Comparison of ENCODE assay signal across 27 mouse cellular contexts in genomic region chr13:111992075-111992847, GRCm38 (mm10).
DNase-seq lines count a peak whose midpoint lies in the region; ATAC-seq and TF ChIP-seq lines count a peak whose summit lies in the region.
"Had no signal": no experiment of that assay in that cellular context is flagged by ENCODE, and none has a peak within 500 bp of the region (broad histone marks: within the 10 kb centered on the region; RNA-seq: fewer than 3 reads in every experiment).

No protein-coding gene starts in this region.

- WGBS in forebrain, embryonic 10.5 days, result 80% methylated on average over 9 of the region's 9 CpGs
- whole genome bisulfite sequencing in forebrain, embryonic 15.5 days, result 77% methylated on average over 9 of the region's 9 CpGs
- WGBS in kidney, embryonic 16.5 days, result 79% methylated on average over 9 of the region's 9 CpGs
- 36% methylated on average over 9 of the region's 9 CpGs for WGBS in intestine, postnatal 0 days

- TF ChIP-seq CTCF in intestine, postnatal 0 days (IDR thresholded peaks at IDR 0.05; ENCODE audit: low read depth), result no peak

- peaks cover 53% of the 10 kb centered on the region for H3K4me1 ChIP-seq in forebrain, embryonic 10.5 days
- H3K4me1 ChIP-seq in forebrain, embryonic 15.5 days, result peaks cover 6% of the 10 kb centered on the region
- H3K4me1 ChIP-seq in kidney, embryonic 16.5 days (ENCODE audit: insufficient read depth, low read length), result 0 out of 2 replicates have a peak, but pooled peaks cover 9% of the 10 kb centered on the region
- no peaks in the 10 kb centered on the region for H3K4me1 ChIP-seq in intestine, postnatal 0 days (replicated peaks; ENCODE audit: control insufficient read depth, insufficient read depth, low read length)
- H3K4me1 ChIP-seq: embryonic facial prominence, embryonic 12.5 days had no signal

- H3K4me3 ChIP-seq in forebrain, embryonic 10.5 days, result no peak overlapping the region
- H3K4me3 ChIP-seq in forebrain, embryonic 15.5 days, result no peak overlapping the region
- H3K4me3 ChIP-seq in kidney, embryonic 16.5 days (ENCODE audit: low read length), result no peak overlapping the region
- H3K4me3 ChIP-seq in intestine, postnatal 0 days (ENCODE audit: low read depth, low read length), result no peak overlapping the region
- H3K4me3 ChIP-seq: embryonic facial prominence, embryonic 12.5 days; embryonic facial prominence, embryonic 15.5 days; forebrain, embryonic 12.5 days; gastrocnemius, adult 2 months; heart, embryonic 12.5 days; heart, embryonic 15.5 days; hindbrain, embryonic 10.5 days; hindbrain, embryonic 13.5 days had no signal

- no peaks in the 10 kb centered on the region for H3K36me3 ChIP-seq in forebrain, embryonic 10.5 days (replicated peaks)
- H3K36me3 ChIP-seq in forebrain, embryonic 15.5 days, result no peaks in the 10 kb centered on the region
- no peaks in the 10 kb centered on the region for H3K36me3 ChIP-seq in kidney, embryonic 16.5 days (ENCODE audit: insufficient read depth, low read length)
- H3K36me3 ChIP-seq in intestine, postnatal 0 days (ENCODE audit: control insufficient read depth, insufficient read depth), result no peaks in the 10 kb centered on the region
- H3K36me3 ChIP-seq: embryonic facial prominence, embryonic 12.5 days; embryonic facial prominence, embryonic 15.5 days; forebrain, embryonic 12.5 days; heart, embryonic 12.5 days; heart, embryonic 15.5 days; hindbrain, embryonic 10.5 days; hindbrain, embryonic 13.5 days had no signal

- no peak for ATAC-seq in forebrain, embryonic 15.5 days (replicated peaks)
- no peak for ATAC-seq in kidney, embryonic 16.5 days (ENCODE audit: low FRiP score, low TSS enrichment)
- peak; percentile 95 for ATAC-seq in granulocyte monocyte progenitor cell, adult 5-6 weeks (replicated peaks; ENCODE audit: poor library complexity, severe bottlenecking)
- ATAC-seq in intestine, postnatal 0 days, result peak; percentile 78
- ATAC-seq: activated CD4-positive, CD25-positive, alpha-beta regulatory T cell, adult 4 months; hindbrain, postnatal 0 days; inflammation-experienced regulatory T-cells, adult 6 months had no signal

- peaks cover 71% of the 10 kb centered on the region for H3K27me3 ChIP-seq in forebrain, embryonic 10.5 days (ENCODE audit: poor library complexity, severe bottlenecking)
- no peaks in the 10 kb centered on the region for H3K27me3 ChIP-seq in forebrain, embryonic 15.5 days
- no peaks in the 10 kb centered on the region for H3K27me3 ChIP-seq in kidney, embryonic 16.5 days (ENCODE audit: insufficient read depth, low read length)
- H3K27me3 ChIP-seq in intestine, postnatal 0 days (replicated peaks; ENCODE audit: control insufficient read depth, insufficient read depth, low read length), result no peaks in the 10 kb centered on the region
- H3K27me3 ChIP-seq: embryonic facial prominence, embryonic 12.5 days; embryonic facial prominence, embryonic 15.5 days had no signal

- H3K4me2 ChIP-seq in forebrain, embryonic 15.5 days (replicated peaks), result no peak overlapping the region
- H3K4me2 ChIP-seq in kidney, embryonic 16.5 days (replicated peaks; ENCODE audit: low read depth, low read length), result no peak overlapping the region
- H3K4me2 ChIP-seq in intestine, postnatal 0 days (replicated peaks; ENCODE audit: low read depth), result no peak overlapping the region
- H3K4me2 ChIP-seq: embryonic facial prominence, embryonic 12.5 days; embryonic facial prominence, embryonic 15.5 days; heart, embryonic 12.5 days; heart, embryonic 15.5 days; hindbrain, embryonic 13.5 days had no signal

- 0 out of 2 replicates have a peak overlapping the region, but pooled peaks have one; percentile 65 for H3K27ac ChIP-seq in forebrain, embryonic 10.5 days
- no peak overlapping the region for H3K27ac ChIP-seq in forebrain, embryonic 15.5 days (replicated peaks)
- H3K27ac ChIP-seq in kidney, embryonic 16.5 days (ENCODE audit: low read length), result no peak overlapping the region
- peak overlapping the region; percentile 35; the same call in 1 of the 2 replicates for H3K27ac ChIP-seq in intestine, postnatal 0 days (ENCODE audit: low read depth, low read length)
- H3K27ac ChIP-seq: embryonic facial prominence, embryonic 12.5 days; embryonic facial prominence, embryonic 15.5 days; gastrocnemius, adult 2 months; heart, embryonic 15.5 days; hindbrain, embryonic 10.5 days; hindbrain, embryonic 13.5 days; hindbrain, postnatal 0 days had no signal

- no peak for DNase-seq in forebrain, embryonic 10.5 days (ENCODE audit: extremely low spot score, low spot score)
- peak; percentile 27 for DNase-seq in kidney, adult 9 months
- no peak for DNase-seq in testis, postnatal 14 days (ENCODE audit: low spot score)
- DNase-seq in frontal cortex, postnatal 10 days (ENCODE audit: low spot score in 2 of 2), result no peak
- DNase-seq: adrenal gland, postnatal 10 days; cerebellum, adult 11 months; cerebellum, adult 2 months; cerebellum, adult 9-11 months; cerebellum, postnatal 25 days; gastrocnemius, adult 2 months; gastrocnemius, postnatal 25 days; heart, postnatal 10 days; heart, postnatal 36 days had no signal

- no peaks in the 10 kb centered on the region for H3K9me3 ChIP-seq in forebrain, embryonic 10.5 days
- H3K9me3 ChIP-seq in forebrain, embryonic 15.5 days, result no peaks in the 10 kb centered on the region
- no peaks in the 10 kb centered on the region for H3K9me3 ChIP-seq in kidney, embryonic 16.5 days (ENCODE audit: low read length)
- H3K9me3 ChIP-seq in intestine, postnatal 0 days (ENCODE audit: control insufficient read depth), result no peaks in the 10 kb centered on the region
- H3K9me3 ChIP-seq: embryonic facial prominence, embryonic 12.5 days; embryonic facial prominence, embryonic 15.5 days; forebrain, embryonic 12.5 days; heart, embryonic 12.5 days; heart, embryonic 15.5 days; hindbrain, embryonic 10.5 days; hindbrain, embryonic 13.5 days had no signal

- no peak overlapping the region for H3K9ac ChIP-seq in forebrain, embryonic 15.5 days (replicated peaks)
- no peak overlapping the region for H3K9ac ChIP-seq in kidney, embryonic 16.5 days (replicated peaks; ENCODE audit: low read length)
- H3K9ac ChIP-seq in intestine, postnatal 0 days (ENCODE audit: low read depth, low read length), result no peak overlapping the region
- H3K9ac ChIP-seq: embryonic facial prominence, embryonic 12.5 days; embryonic facial prominence, embryonic 15.5 days; forebrain, embryonic 12.5 days; heart, embryonic 12.5 days; heart, embryonic 15.5 days; hindbrain, embryonic 13.5 days had no signal

Comparison
In these comparisons a context has a peak if more than half of its experiments do, and no peak if none do; other contexts are left out.
1. H3K27ac ChIP-seq: peak in forebrain, embryonic 10.5 days (single experiment) and intestine, postnatal 0 days (single experiment); none in forebrain, embryonic 15.5 days (single experiment) and kidney, embryonic 16.5 days (single experiment).
2. ATAC-seq: peak in granulocyte monocyte progenitor cell, adult 5-6 weeks (single experiment) and intestine, postnatal 0 days (single experiment); none in forebrain, embryonic 15.5 days (single experiment) and kidney, embryonic 16.5 days (single experiment).